ENCODE assay signal across 8 mouse cellular contexts in genomic region chr14:78733366-78734076, GRCm38 (mm10). TPM values are rescaled to one million over a fixed set of nuclear protein-coding genes. Genes with fewer than 3 reads are reported as not detected.
A peak's percentile ranks its signal among the peaks of the same experiment; 100 is the strongest.
DNase-seq lines count a peak whose midpoint lies in the region; ATAC-seq and TF ChIP-seq lines count a peak whose summit lies in the region.

No protein-coding gene starts in this region.

- no peaks in the 10 kb centered on the region for H3K9me3 ChIP-seq in forebrain, embryonic 11.5 days (ENCODE audit: control insufficient read depth, low read length)
- no peaks in the 10 kb centered on the region for H3K9me3 ChIP-seq in liver, embryonic 16.5 days (replicated peaks; ENCODE audit: control insufficient read depth, low read length)
- H3K9me3 ChIP-seq in stomach, embryonic 14.5 days (ENCODE audit: control insufficient read depth, low read depth, low read length), result no peaks in the 10 kb centered on the region

- intact Hi-C loops in gastrocnemius, adult 2 months (cut with DNase I), result loop anchor here (5.0 kb wide), 1 partner anchor 114 kb away; the partner anchor contains the start of gene Vwa8

- peak overlapping the region; percentile 98 for H3K4me2 ChIP-seq in forebrain, embryonic 11.5 days (ENCODE audit: low read depth, low read length, severe bottlenecking)
- H3K4me2 ChIP-seq in liver, embryonic 16.5 days (ENCODE audit: low read depth, low read length), result peak overlapping the region; percentile 80
- H3K4me2 ChIP-seq in stomach, embryonic 14.5 days (replicated peaks; ENCODE audit: low read depth, low read length), result peak overlapping the region; percentile 98

- peak overlapping the region; percentile 84 for H3K4me3 ChIP-seq in gastrocnemius, adult 2 months
- H3K4me3 ChIP-seq in forebrain, embryonic 11.5 days (ENCODE audit: low read depth, low read length), result peak overlapping the region; percentile 75
- no peak overlapping the region; the same call in 1 of the 2 replicates for H3K4me3 ChIP-seq in liver, embryonic 16.5 days (ENCODE audit: low read depth, low read length)
- H3K4me3 ChIP-seq in stomach, embryonic 14.5 days (ENCODE audit: low read depth, low read length), result peak overlapping the region; percentile 78
- H3K4me3 ChIP-seq in thymus, adult 2 months (ENCODE audit: control insufficient read depth, insufficient read depth, low read length), result no peak overlapping the region

- H3K9ac ChIP-seq in forebrain, embryonic 11.5 days (ENCODE audit: low read length), result peak overlapping the region; percentile 85
- no peak overlapping the region for H3K9ac ChIP-seq in liver, embryonic 16.5 days (ENCODE audit: low read depth, low read length)
- H3K9ac ChIP-seq in stomach, embryonic 14.5 days (replicated peaks; ENCODE audit: low read depth, low read length), result 0 out of 2 replicates have a peak overlapping the region, but pooled peaks have one; percentile 65

- H3K27ac ChIP-seq in gastrocnemius, adult 2 months, result peak overlapping the region; percentile 92
- H3K27ac ChIP-seq in forebrain, embryonic 11.5 days (ENCODE audit: low read depth, low read length), result no peak overlapping the region
- no peak overlapping the region for H3K27ac ChIP-seq in liver, embryonic 16.5 days (ENCODE audit: low read length)
- H3K27ac ChIP-seq in stomach, embryonic 14.5 days (ENCODE audit: low read length), result no peak overlapping the region; the same call in 1 of the 2 replicates
- no peak overlapping the region for H3K27ac ChIP-seq in thymus, adult 2 months (ENCODE audit: control insufficient read depth, insufficient read depth, low read length)

- no peak for DNase-seq in gastrocnemius, adult 2 months
- DNase-seq in gastrocnemius, postnatal 4 days (ENCODE audit: low spot score in 2 of 2), result no peak
- no peak for DNase-seq in forebrain, embryonic 11.5 days (ENCODE audit: low spot score)
- peak; percentile 54 for DNase-seq in induced T-regulatory cell, adult 2 months (ENCODE audit: low read depth)
- DNase-seq in layer of hippocampus, adult 9-11 months, result no peak
- no peak for DNase-seq in thymus, adult 2 months

- peaks cover 9% of the 10 kb centered on the region for H3K4me1 ChIP-seq in forebrain, embryonic 11.5 days (replicated peaks; ENCODE audit: control insufficient read depth, insufficient read depth, low read length)
- H3K4me1 ChIP-seq in liver, embryonic 16.5 days (ENCODE audit: control insufficient read depth, low read depth, low read length), result no peaks in the 10 kb centered on the region; the same call in 1 of the 2 replicates
- peaks cover 12% of the 10 kb centered on the region; the same call in 1 of the 2 replicates for H3K4me1 ChIP-seq in stomach, embryonic 14.5 days (ENCODE audit: control insufficient read depth, insufficient read depth, low read length)
- peaks cover 7% of the 10 kb centered on the region for H3K4me1 ChIP-seq in thymus, adult 2 months (replicated peaks; ENCODE audit: control insufficient read depth, insufficient read depth, low read length)

- ATAC-seq in forebrain, embryonic 11.5 days (replicated peaks; ENCODE audit: low FRiP score), result no peak
- no peak for ATAC-seq in liver, embryonic 16.5 days (ENCODE audit: low read depth)
- ATAC-seq in stomach, embryonic 14.5 days (ENCODE audit: insufficient number of reproducible peaks, insufficient read depth, low FRiP score, low read depth), result no peak

- 13% methylated on average over 12 of the region's 12 CpGs for WGBS in forebrain, embryonic 11.5 days
- 29% methylated on average over 12 of the region's 12 CpGs for WGBS in liver, embryonic 16.5 days (ENCODE audit: insufficient replicate concordance)
- 25% methylated on average over 12 of the region's 12 CpGs for WGBS in stomach, embryonic 14.5 days
- WGBS in thymus, adult 2 months, result 40% methylated on average over 12 of the region's 12 CpGs

- TF ChIP-seq POLR2A in thymus, adult 2 months (IDR thresholded peaks at IDR 0.05; ENCODE audit: control insufficient read depth, extremely low read depth, insufficient read depth, low read length, poor library complexity), result no peak

- no peak for TF ChIP-seq CTCF in gastrocnemius, adult 2 months (IDR thresholded peaks at IDR 0.05)
- TF ChIP-seq CTCF in thymus, adult 2 months (IDR thresholded peaks at IDR 0.05; ENCODE audit: borderline replicate concordance, control insufficient read depth, extremely low read depth, insufficient read depth, low read length, poor library complexity), result no peak

- H3K27me3 ChIP-seq in forebrain, embryonic 11.5 days (ENCODE audit: control insufficient read depth, insufficient read depth, low read length), result peaks cover 8% of the 10 kb centered on the region; the same call in 1 of the 2 replicates
- H3K27me3 ChIP-seq in liver, embryonic 16.5 days (ENCODE audit: control insufficient read depth, insufficient read depth, low read depth, low read length), result peaks cover 45% of the 10 kb centered on the region
- H3K27me3 ChIP-seq in stomach, embryonic 14.5 days (ENCODE audit: control insufficient read depth, insufficient read depth, low read length), result 0 out of 2 replicates have a peak, but pooled peaks cover 2% of the 10 kb centered on the region
- peaks cover 15% of the 10 kb centered on the region; the same call in 1 of the 2 replicates for H3K27me3 ChIP-seq in thymus, adult 2 months (ENCODE audit: control insufficient read depth, insufficient read depth, low read length)

- H3K36me3 ChIP-seq in forebrain, embryonic 11.5 days (ENCODE audit: control insufficient read depth, insufficient read depth, low read length), result no peaks in the 10 kb centered on the region
- H3K36me3 ChIP-seq in liver, embryonic 16.5 days (ENCODE audit: control insufficient read depth, insufficient read depth), result no peaks in the 10 kb centered on the region
- no peaks in the 10 kb centered on the region for H3K36me3 ChIP-seq in stomach, embryonic 14.5 days (ENCODE audit: control insufficient read depth, insufficient read depth, low read length)
- no peaks in the 10 kb centered on the region for H3K36me3 ChIP-seq in thymus, adult 2 months (ENCODE audit: control insufficient read depth, insufficient read depth, low read length)

RNA-seq across cellular contexts. Expression of gene Dgkh, which starts 0.9 kb away (rescaled TPM):
- total RNA-seq in gastrocnemius, adult 2 months (2021), result 1 to 10 TPM; 2.8 to 3.3 TPM
- total RNA-seq in gastrocnemius, postnatal 4 days (2021), result 1 to 10 TPM; 8.6 to 8.9 TPM
- polyA plus RNA-seq in forebrain, embryonic 11.5 days (2014; fragmentation: Nextera tagmentation; extraction: Ambion mirVana), result 1.3 and 1.8 TPM in 2 replicates
- polyA plus RNA-seq in liver, embryonic 16.5 days (2015; fragmentation: Nextera tagmentation; extraction: Ambion mirVana), result 0.20 and 0.26 TPM in 2 replicates
- 2.7 and 3.0 TPM in 2 replicates for polyA plus RNA-seq in stomach, embryonic 14.5 days (2014; fragmentation: Nextera tagmentation; extraction: Ambion mirVana)
- polyA plus RNA-seq in thymus, adult 2 months (2012; rRNA removed), result 0.84 and 0.88 TPM in 2 replicates

Comparison
In these comparisons a context has a peak if more than half of its experiments do, and no peak if none do; other contexts are left out.
1. H3K4me3 ChIP-seq: peak in gastrocnemius, adult 2 months (single experiment), forebrain, embryonic 11.5 days (single experiment) and stomach, embryonic 14.5 days (single experiment); none in liver, embryonic 16.5 days (single experiment) and thymus, adult 2 months (single experiment).
2. Peak in every context shown above with its lines, with median percentiles within 50 percentile points of each other: H3K4me2 ChIP-seq.